Mouse (Mus musculus): Measurements from ENCODE around the gene Tmem255a. TPM values are rescaled to one million over a fixed set of nuclear protein-coding genes. Genes with fewer than 3 reads are reported as not detected.

The Tmem255a gene
- polyA plus RNA-seq, 1 experiment from 2014 or later: 44.8 TPM

Small RNA genes lying within 50 kb of the gene (microRNA-seq; reads per million reads assigned to microRNA genes)
- gene Mir3110: 1.2 reads per million

Other genes with a start within 250 kb of the Tmem255a start
- gene Btg1-ps1, start 233.6 kb downstream of the Tmem255a start, polyA plus RNA-seq (2015; fragmentation: Nextera tagmentation; extraction: Ambion mirVana): not detected in 2 replicates
- not detected in 2 replicates for gene Btg1-ps2, start 209.3 kb downstream of the Tmem255a start, polyA plus RNA-seq (2015; fragmentation: Nextera tagmentation; extraction: Ambion mirVana)
- gene Rhox10, start 186.0 kb downstream of the Tmem255a start, polyA plus RNA-seq (2015; fragmentation: Nextera tagmentation; extraction: Ambion mirVana): not detected in 2 replicates
- gene Rhox11, start 167.3 kb downstream of the Tmem255a start, polyA plus RNA-seq (2015; fragmentation: Nextera tagmentation; extraction: Ambion mirVana): not detected in 2 replicates
- gene Rhox12, start 141.5 kb downstream of the Tmem255a start, polyA plus RNA-seq (2015; fragmentation: Nextera tagmentation; extraction: Ambion mirVana): not detected in 2 replicates
- not detected in 2 replicates for gene Rhox13, start 131.2 kb downstream of the Tmem255a start, polyA plus RNA-seq (2015; fragmentation: Nextera tagmentation; extraction: Ambion mirVana)
- gene Zbtb33, start 62.6 kb downstream of the Tmem255a start, polyA plus RNA-seq (2015; fragmentation: Nextera tagmentation; extraction: Ambion mirVana): 5.4 and 5.9 TPM in 2 replicates
- gene Atp1b4, start 63.7 kb upstream of the Tmem255a start, polyA plus RNA-seq (2015; fragmentation: Nextera tagmentation; extraction: Ambion mirVana): not detected in 2 replicates
- 61.3 and 66.0 TPM in 2 replicates for gene Lamp2, start 204.0 kb upstream of the Tmem255a start, polyA plus RNA-seq (2015; fragmentation: Nextera tagmentation; extraction: Ambion mirVana)